Mouse (Mus musculus) spleen, adult 2 months (tissue): ENCODE measurements around the gene Cwc22.

Experiments
- CTCF ChIP-seq: fragments of 200-500 bp; IDR thresholded peaks from 2 replicates; pipeline ENCODE4 v1.5.1; 2011; ENCODE audit warnings: mild to moderate bottlenecking, inconsistent platforms; ENCODE audit not compliant: insufficient read depth, insufficient read length, insufficient replicate concordance; ENCODE audit errors: extremely low read depth
- POLR2A ChIP-seq: fragments of 200-500 bp; IDR thresholded peaks from 2 replicates; pipeline ENCODE4 v1.6.1; 2011; ENCODE audit warnings: low read depth, low read length, inconsistent platforms

DNA sequence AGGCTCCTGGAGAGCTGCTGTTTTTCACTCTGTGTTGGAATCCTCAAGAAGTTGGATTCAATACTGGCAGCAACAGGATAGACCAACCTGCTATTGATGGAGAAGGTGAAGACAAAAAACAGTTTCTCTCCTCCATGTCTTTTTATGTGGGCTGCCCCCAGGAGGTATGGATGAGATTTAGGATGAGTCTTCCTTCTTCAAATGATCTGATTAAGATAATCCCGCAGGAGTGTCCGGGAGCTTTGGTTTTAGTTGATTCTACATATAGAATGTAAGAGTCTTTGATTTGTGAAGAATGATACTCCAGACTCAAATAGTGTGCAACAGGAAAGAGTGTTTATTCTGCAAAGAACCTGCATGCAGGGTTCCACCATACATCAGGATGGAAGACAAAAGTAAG is 2.7 kb upstream of the Cwc22 start:
- no peak for TF ChIP-seq CTCF
- no peak for TF ChIP-seq POLR2A
